Mouse (Mus musculus) urinary bladder, postnatal 14 days (tissue): ENCODE measurements around the gene Hmgcl.
"Not testable (repeated sequence)": the region's sequence is repeated elsewhere in the genome, so short reads cannot be mapped to it uniquely, and the experiment has no call there.

Experiments
- DNase-seq: peaks from one replicate; pipeline ENCODE4 v3.0.0; 2021; ENCODE audit warnings: low spot score

Hmgcl gene

DNA sequence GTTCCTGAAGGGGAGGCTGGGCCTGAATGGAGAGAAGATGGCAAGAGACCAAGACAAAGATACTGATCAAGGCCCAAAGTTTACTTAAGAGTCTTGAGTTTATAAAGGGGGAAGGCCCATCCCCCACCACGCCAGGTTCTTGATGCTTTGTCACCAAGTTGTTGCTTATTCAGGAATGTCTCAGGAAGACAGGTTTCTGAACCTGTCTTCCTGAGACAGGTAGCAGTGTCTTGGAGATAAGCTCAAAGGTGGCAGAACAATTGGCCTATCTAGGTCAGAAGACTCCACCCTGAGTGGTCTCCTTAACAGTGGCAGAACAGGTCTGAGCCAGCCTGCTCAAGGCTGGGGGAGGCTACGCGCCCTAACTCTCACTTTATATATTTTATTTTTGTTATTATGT, 19.4 kb upstream of the Hmgcl start:
- DNase-seq: no peak

DNA sequence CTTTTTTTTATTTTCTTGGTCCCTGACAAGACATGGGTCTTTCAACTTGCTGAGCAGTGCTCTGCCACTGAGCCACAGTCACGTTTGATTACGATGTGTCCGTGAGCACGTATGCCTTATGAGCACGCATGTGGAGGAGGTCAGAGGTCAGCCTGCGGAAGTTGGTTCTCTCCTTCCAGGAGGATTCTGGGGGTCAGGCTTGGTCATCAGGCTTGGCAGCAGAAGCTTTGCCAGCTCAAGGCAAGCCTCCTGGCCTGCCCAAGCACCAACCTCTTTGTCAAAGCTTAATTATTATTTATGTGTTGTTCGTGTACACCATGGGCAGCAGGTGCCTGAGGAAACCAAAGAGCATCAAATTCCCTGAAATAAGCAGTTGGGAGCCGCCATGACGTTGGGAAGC, 17.9 kb upstream of the Hmgcl start:
- DNase-seq: no peak

DNA sequence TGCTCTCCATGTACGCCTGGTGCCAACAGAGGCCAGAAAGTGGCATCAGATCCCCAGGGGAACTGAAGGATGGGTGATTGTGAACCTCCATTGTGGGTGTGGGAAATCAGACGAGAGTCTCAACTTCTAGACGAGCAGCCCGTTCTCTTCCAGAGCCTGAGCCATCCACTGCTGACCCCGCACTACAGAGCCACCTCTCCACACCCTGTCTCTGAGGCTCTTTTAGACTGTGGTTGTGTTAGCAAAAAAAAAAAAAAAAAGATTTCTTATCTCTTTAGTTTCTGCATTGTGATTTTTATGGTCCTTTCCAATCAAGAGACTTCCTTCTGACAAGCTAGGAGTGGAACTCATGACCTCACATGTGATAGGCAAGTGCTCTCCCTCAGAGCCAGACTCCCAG, 16.8 kb upstream of the Hmgcl start:
- DNase-seq: no peak

DNA sequence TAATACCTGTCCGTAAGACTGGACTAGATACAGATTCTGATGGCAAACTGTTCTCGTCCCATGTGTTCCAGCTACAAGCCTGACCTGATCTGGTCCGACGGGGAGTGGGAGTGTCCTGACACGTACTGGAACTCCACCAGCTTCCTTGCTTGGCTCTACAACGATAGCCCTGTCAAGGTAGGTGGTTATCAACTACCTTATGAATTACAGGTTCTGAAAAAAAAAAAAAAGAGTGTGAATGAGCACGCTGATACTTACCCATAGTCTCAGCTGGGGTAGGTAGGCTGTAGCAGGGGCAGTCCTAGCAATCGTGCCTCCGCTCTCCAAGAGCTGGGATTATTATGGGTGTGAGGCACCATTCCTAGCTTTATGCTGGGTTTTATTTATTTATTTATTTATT, 16.4 kb upstream of the Hmgcl start:
- DNase-seq: no peak

DNA sequence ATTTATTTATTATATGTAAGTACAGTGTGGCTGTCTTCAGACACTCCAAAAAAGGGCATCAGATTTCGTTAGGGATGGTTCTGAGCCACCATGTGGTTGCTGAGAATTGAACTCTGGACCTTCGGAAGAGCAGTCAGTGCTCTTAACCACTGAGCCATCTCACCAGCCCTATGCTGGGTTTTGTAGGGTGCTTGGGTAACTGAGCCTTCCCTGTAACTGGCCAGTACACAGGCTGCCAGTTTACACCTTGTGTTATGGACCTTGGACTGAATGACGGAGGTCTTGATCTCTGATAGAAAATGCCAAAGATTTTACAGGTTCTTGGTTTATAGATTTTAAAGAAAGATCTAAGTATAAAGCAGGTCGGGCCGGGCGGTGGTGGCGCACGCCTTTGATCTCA, 16.0 kb upstream of the Hmgcl start:
- DNase-seq: no peak

DNA sequence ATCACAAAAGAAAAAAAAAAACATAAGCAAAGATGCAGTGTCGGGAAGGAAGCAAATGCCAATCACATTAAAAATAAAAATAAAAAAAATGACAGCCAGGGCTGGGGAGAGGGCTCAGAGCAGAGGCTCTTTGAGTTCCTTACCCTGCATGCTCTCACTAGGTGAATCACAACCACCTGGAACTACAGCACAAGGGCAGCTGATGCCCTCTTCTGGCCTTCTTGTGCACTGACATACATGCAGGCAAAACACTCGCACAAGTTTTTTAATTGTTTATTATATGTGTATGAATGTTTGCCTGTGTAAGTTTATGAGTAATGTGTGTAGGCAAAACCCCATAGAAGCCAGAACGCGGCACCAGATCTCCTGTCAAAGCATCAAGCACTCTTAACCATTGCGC, 14.4 kb upstream of the Hmgcl start:
- DNase-seq: no peak

DNA sequence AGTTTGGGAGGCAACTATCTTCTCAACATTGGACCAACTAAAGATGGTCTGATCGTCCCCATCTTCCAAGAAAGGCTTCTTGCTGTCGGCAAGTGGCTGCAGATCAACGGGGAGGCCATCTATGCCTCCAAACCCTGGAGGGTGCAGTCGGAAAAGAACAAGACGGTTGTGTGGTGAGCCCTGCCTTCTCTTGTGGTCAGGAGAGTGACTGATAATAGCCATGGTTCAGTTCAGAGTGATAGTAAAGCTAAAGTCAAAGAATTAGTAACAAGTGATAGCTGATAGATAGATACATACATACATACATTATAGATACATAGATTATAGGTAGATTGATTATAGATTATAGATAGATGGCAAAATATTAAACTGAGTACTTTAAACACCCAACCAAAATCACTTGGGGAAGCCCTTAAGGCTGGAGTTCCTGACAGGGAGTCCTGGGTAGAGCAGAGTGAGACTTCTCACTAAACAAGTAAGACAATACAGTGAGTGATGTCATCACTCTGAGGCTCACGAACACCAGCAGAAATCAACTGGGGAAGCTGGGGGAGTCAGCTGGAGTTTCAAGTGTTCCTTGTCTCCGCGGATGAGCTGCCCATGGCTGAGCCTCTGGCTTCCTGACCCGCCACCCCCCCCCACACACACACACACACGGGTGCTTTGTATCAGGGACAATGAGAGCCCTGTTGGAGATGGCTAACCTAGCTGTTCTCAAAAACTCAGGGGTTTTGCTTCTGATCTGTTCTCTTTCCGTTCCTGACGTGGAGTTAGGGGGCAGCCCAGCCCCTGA, 11.3 kb upstream of the Hmgcl start:
- DNase-seq: no peak

DNA sequence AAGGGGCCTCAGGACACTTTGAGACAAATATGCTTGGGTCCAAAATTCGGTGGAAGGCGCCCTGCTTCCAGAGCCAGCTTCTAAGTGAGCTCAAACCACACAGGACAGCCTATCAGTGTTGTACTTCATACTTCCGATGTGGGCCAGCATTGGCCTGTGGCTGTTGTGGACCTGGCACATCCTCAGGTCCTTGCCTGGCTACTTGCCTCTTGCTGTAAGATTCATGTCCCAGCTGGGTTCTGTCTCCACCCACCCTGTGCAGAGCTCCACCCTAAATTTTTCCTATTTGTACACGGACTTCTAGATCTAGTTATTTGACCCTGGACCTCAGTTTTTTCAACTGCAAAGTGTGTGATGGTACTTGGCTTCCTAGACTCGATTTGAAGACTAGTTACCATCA, 10.7 kb upstream of the Hmgcl start:
- peak; percentile 58 for DNase-seq

DNA sequence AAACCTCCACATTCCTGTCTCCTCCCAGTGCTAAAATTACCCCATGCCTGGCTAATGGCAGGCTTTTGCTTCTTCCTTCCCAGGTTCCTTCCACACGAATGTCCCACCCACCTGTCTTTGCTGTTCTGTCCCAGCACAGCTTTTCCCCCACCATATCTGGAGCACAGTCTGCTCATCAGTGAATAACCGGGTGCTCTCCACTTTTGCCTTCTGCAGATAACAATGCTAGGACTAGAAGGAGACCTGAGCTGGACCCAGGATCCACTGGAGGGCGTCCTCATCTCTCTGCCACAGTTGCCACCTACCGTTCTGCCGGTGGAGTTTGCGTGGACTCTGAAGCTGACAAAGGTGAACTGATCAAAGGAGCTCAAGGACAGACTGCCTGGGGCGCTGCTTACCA, 7.4 kb upstream of the Hmgcl start:
- DNase-seq: no peak

DNA sequence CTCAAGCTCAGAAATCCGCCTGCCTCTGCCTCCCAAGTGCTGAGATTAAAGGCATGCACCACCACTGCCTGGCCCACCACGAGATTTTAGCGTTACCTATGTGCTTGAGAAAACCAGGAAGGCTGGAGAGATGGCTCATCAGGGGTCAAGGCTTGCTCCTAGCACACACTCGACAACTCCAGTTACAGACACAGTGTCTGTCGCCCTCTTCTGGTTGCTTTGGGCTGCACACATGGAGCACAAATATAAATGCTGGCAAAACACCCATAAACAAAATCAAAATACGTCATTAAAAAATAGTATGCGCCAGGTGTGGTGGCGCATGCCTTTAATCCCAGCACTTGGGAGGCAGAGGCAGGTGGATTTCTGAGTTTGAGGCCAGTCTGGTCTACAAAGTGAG, 5.2 kb upstream of the Hmgcl start:
- not testable (repeated sequence) for DNase-seq

DNA sequence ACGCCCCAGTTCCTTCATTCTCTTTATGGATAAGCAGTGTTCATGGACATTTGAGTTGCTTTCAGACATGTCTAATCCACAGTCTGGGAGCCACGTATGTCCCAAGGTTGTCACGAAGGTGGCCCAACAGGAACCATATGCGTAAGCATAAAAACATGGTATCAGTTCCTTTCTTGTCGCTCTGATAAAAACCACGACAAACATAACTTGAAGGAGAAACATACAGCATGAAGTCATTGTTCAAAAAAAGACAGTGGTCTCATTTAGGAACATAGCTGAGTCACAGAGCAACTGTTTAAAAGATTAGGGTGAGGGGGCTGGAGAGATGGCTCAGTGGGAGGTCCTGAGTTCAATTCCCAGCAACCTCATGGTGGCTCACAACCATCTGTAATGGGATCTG, 4.1 kb upstream of the Hmgcl start:
- DNase-seq: no peak

DNA sequence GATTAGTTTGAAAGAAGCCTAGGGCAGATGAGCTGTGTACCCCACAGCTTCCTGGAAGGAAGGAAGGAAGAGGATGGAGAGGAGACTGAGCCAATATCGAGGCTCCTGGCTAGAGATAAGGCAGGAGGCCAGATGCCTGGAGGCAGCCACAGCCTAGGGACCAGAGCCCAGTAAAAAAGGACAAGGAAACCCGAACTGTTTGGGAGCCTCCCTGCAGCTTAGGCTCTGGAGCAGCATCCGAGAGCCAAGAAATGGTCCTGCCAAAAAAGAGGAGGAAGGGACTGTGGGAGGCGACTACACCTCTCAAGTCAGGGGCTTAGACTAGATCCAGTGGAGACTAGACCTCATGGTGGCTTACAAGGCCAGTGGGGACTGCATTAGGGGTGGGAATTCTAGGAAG, 2.9 kb upstream of the Hmgcl start:
- no peak for DNase-seq

DNA sequence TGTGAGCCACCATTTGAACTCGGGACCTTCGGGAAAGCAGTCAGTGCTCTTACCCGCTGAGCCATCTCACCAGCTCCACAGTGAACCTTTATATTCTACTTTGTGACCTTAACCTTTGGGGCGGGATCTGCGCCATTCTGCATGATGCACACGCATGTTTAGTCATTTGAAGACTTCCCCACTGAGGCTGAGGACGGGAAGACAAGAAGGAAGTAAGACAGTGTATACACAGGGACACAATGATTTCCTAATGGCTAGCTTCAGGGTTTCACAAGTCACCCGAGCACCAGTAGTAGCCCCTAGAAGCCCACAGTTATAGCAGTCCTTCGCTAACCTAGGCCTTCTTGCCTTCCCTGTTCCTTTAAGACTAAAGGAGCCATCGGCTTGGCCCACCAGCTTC, 542 bp upstream of the Hmgcl start:
- no peak for DNase-seq

DNA sequence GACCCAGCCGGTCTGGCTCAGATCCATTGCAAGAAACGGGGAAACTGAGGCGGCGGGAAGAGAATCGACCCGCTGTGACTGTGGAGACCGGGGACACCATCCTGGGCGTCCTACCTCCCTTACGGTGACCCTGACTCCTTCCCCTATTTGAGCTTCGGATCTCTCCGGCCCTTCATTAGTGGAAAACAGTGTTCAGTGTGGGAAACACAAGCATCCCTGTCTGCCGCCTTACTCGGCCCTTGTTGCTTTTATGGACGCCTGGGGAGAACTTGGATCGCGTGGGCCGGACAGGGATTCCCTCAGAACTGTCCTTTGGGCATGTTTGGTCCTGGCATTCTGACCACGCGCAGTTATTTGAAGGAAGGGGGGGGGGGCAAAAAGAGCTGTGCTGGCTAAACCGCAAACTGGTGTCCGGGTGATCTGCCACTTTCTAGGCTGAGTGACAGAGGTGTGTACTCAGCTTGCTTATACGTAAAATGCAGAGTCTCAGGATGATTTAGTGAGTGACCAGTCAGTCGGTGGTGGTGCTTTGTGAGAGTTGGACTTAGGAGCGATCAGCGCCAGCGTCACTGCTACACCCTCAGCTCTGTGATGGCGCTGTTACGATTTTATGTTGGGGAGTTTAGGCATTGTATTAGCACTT, 532 bp downstream of the Hmgcl start:
- no peak for DNase-seq

DNA sequence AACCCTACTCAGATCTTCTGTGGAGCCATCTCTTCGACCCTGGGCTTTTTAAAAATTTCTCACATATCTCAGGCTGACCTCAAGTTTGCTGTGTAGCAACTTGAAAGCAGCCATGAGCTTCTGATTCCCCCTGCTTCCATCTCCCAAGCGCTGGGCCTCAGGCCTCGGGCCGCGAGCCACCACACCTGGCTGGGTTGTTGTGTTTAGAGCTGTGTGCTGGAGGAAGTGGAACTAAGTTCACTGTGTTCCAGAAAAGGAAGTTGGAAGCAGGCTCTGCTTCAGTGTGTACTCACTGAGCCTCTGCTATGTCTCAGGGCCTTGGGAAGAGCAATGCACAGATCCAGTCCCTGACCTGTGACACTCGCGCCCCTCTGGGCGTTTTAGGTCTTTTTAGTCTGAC, 1.9 kb downstream of the Hmgcl start:
- no peak for DNase-seq

DNA sequence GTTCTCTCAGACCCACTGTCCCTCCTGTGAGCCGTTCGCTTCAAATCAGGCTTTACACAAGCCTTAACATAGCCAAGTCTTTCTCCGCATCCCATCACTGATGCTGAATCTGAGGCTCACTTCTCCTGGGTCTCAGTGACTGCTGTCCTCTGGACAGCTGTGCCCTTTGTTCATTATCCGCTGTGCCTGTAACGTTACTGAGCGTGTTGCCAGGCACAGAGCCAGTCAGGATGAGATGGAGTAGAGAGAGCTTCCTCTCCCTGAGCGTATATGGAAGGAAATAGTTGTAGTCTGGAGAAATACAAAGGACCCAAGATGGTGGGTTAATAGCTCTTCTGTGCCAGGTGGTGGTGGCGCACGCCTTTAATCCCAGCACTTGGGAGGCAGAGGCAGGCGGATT, 3.2 kb downstream of the Hmgcl start:
- no peak for DNase-seq

DNA sequence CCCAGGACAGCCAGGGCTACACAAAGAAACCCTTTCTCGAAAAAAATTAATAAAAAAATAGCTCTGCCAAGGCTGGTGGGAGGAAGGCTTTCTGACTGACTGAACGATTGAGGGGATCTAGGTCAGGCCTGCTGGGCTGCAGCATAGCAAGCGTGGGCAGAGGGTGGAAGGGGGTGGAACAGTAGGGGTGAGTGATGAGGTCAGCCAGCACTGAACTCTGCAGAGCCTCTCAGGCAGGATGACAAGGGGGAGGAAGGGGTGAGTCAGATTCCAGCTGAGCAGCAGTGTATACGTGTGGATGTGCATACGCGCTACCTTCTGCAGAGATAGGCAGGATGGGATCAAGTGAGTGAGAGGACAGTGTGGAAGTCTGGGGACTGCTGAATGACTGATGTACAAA, 3.7 kb downstream of the Hmgcl start:
- DNase-seq: no peak

DNA sequence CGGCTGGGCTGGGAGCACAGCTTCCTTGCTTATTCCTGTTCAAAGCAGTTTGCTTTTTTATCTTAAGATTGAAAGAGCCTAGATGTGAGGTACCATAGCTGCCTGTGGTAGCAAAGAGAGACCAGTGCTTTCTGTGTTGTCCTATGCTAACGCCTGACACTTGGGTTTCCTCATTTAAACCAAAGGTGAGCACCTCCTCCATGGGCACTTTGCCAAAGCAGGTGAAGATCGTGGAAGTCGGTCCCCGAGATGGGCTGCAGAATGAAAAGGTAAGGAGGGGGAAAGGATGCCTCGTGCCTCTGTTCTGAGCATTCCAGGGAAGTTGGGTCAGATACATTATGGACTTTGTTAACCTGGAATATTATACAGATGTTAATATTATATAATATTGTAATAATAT, 4.1 kb downstream of the Hmgcl start:
- no peak for DNase-seq

DNA sequence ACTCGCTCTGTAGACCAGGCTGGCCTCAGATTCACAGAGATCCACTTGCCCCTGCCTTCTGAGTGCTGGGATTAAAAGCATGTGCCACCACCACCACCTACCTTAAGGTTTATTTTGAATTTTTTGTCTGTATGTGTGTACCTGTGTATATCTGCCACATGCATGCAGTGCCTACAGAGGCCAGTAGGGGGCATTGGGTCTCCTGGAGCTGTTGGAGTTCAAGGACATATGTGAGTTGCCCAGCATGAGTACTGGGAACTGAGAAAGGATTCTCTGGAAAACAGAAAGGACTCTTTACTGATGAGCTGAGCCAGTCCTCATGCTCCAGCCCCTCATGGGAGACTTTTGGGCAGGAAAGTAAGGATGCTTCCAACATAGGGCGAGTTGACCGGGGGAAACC, 5.3 kb downstream of the Hmgcl start:
- no peak for DNase-seq

DNA sequence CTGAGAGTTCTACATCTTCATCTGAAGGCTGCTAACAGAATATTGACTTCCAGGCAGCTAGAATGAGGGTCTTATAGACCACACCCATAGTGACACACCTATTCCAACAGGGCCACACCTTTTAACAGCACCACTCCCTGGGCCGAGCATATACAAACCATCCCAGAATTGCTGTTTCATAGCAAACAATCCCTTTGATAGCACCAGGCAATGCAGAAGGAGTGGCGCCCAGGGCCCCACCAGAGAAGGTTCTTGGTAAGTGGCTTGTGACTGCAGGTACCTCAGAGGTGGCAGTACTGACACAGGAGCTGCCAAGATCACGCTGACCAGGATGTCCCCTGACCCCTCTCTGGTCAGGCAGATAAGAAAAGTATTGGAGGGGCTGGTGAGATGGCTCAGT, 6.9 kb downstream of the Hmgcl start:
- DNase-seq: no peak

DNA sequence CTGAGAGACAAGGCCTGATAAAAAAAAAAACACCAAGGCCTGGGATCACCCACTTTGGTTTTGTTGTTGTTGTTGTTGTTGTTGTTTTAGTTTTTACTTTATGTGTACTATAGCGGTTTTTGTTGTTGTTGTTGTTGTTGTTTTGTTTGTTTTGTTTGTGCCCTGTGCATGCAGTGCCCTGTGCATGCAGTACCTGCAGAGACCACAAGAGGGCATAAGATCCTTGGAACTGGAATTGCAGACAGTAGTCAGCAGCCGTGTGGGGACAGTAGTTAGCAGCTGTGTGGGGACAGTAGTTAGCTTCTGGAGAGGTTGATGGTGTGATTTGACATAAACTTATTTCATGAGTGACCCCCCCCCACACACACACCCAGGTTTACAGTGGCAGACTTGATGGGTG, 8.0 kb downstream of the Hmgcl start:
- DNase-seq: peak; percentile 81

DNA sequence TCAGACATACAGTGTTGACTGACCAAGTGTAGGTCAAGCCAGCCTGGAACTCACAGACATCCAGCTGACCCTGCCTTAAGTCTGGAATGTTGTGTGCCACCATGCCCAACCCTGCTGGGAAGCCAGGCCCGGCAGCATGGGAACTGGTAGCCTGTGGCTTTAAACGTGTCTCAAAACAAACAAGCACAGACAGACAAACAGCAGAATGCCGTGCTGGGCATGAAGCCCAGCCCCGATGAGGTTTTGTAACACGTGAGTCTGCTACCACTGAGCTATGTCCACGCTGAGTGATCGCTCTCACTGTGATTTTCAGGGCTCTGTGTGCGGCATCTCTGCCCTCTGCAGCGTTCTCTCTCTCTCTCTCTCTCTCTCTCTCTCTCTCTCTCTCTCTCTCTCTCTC, 9.6 kb downstream of the Hmgcl start:
- DNase-seq: no peak

DNA sequence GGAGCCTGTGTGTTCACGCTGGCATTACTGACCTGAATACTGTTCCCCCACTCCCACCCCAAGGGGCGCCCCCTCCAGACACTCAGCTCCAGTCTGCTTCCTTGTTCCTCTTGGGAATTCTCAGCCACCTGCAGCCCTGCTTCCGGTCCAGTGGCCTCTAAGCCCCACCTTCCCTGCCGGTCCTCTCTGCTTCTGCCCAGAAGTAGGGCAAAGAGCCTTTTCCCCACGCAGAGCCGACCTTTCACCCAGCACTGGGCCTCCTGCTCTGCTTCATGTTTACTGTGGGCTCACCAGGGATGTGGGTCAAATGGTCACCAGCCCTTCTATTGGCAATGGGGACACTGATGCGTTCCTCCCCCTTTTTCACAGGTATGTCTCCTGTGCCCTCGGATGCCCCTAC, 12.1 kb downstream of the Hmgcl start:
- DNase-seq: peak; percentile 74

DNA sequence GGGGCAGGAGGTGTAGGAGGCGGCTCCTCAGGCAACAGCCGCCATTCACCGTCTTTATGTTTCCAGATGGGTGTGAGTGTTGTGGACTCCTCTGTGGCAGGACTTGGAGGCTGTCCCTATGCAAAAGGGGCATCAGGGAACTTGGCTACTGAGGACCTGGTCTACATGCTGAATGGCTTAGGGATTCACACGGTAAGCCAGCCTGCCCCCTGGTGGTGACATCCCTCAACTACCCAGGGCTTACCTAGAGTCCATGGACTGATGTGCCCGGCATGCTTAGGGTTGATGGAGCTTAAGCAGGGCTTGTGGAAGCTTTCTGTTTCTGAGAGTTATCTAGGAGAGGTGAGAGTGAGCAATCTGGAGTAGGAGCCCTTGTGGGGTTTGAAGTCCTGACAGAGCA, 14.5 kb downstream of the Hmgcl start:
- peak; percentile 87 for DNase-seq
